Mouse (Mus musculus) neural tube, embryonic 12.5 days (tissue): ENCODE measurements around the gene Vstm5. TPM values are rescaled to one million over a fixed set of nuclear protein-coding genes. Genes with fewer than 3 reads are reported as not detected.
A peak's percentile ranks its signal among the peaks of the same experiment; 100 is the strongest.
"Not testable (repeated sequence)": the region's sequence is repeated elsewhere in the genome, so short reads cannot be mapped to it uniquely, and the experiment has no call there.

Experiments used
- ATAC-seq: fragments of 200-750 bp; cut with Nextera tagmentation; 2 replicates; pipeline ENCODE4 v1.8.0; 2017; ENCODE audit warnings: low read depth, mild to moderate bottlenecking, moderate TSS enrichment, moderate library complexity; ENCODE audit not compliant: low FRiP score
- H3K27ac ChIP-seq: fragments of 300-500 bp; sonication (generic); 2 replicates; pipeline ENCODE4 v1.5.1; 2016
- H3K27me3 ChIP-seq: fragments of 300-500 bp; sonication (generic); replicated peaks from 2 replicates; pipeline ENCODE4 v1.6.1; 2016; ENCODE audit warnings: mild to moderate bottlenecking
- H3K36me3 ChIP-seq: fragments of 300-500 bp; sonication (generic); 2 replicates; pipeline ENCODE4 v1.6.1; 2016; ENCODE audit warnings: mild to moderate bottlenecking
- H3K4me1 ChIP-seq: fragments of 300-500 bp; sonication (generic); 2 replicates; pipeline ENCODE4 v1.6.1; 2016
- H3K4me2 ChIP-seq: fragments of 300-500 bp; sonication (generic); replicated peaks from 2 replicates; pipeline ENCODE4 v1.6.1; 2016; ENCODE audit warnings: mild to moderate bottlenecking
- H3K4me3 ChIP-seq: fragments of 300-500 bp; sonication (generic); 2 replicates; pipeline ENCODE4 v1.5.1; 2016
- H3K9ac ChIP-seq: fragments of 300-500 bp; sonication (generic); 2 replicates; pipeline ENCODE4 v1.6.1; 2016; ENCODE audit warnings: mild to moderate bottlenecking
- H3K9me3 ChIP-seq: fragments of 300-500 bp; sonication (generic); 2 replicates; pipeline ENCODE4 v1.6.1; 2016; ENCODE audit warnings: mild to moderate bottlenecking
- WGBS: fragments of 180-500 bp; shearing (Covaris S2); methylation state at CpG from one replicate; pipeline ENCODE4 v1.1.7; 2016; 5-methylcytosine and 5-hydroxymethylcytosine counted together
- polyA plus RNA-seq: library from polyadenylated mRNA; unstranded; fragments of >200 nt; fragmentation: Nextera tagmentation; extraction: Ambion mirVana; gene quantifications from 2 replicates; pipeline ENCODE4 v1.2.1, GENCODE M21; 2016

Gene Vstm5
- polyA plus RNA-seq, 1 experiment from 2014 or later = 8.4 TPM

- Histone ChIP-seq H3K4me2 (no peak overlapping the region), H3K9me3 (no peaks in the 10 kb centered on the region), H3K27ac (no peak overlapping the region), H3K4me3 (no peak overlapping the region), H3K4me1 (no peaks in the 10 kb centered on the region), H3K27me3 (no peaks in the 10 kb centered on the region), H3K9ac (no peak overlapping the region), H3K36me3 (no peaks in the 10 kb centered on the region)
- no peak for ATAC-seq
- WGBS = 70% methylated on average over 6 of the region's 6 CpGs
These were observed 62.6 kb downstream of the Vstm5 start for GRCm38 (mm10) chr9:15301399-15301798.

GRCm38 (mm10) chr9:15302006-15302405 is 63.2 kb downstream of the Vstm5 start:
- H3K4me2 ChIP-seq, H3K27ac ChIP-seq, H3K36me3 ChIP-seq, H3K9me3 ChIP-seq, H3K4me1 ChIP-seq, ATAC-seq, H3K27me3 ChIP-seq, H3K9ac ChIP-seq, H3K4me3 ChIP-seq: not testable (repeated sequence)
- WGBS = 81% methylated on average over 6 of the region's 6 CpGs

- Histone ChIP-seq H3K9me3 (no peaks in the 10 kb centered on the region), H3K4me2 (no peak overlapping the region), H3K9ac (no peak overlapping the region), H3K27me3 (no peaks in the 10 kb centered on the region), H3K36me3 (no peaks in the 10 kb centered on the region), H3K4me1 (peaks cover 12% of the 10 kb centered on the region), H3K4me3 (no peak overlapping the region), H3K27ac (no peak overlapping the region)
- ATAC-seq = no peak
- WGBS = 84% methylated on average over 2 of the region's 2 CpGs
These were observed 64.0 kb downstream of the Vstm5 start for GRCm38 (mm10) chr9:15302881-15303280.

GRCm38 (mm10) chr9:15305503-15306397 is 66.9 kb downstream of the Vstm5 start, which contains the start of gene Taf1d:
Gene Taf1d (plus strand): TSS chr9:15306214.
- whole genome bisulfite sequencing = 15% methylated on average over 45 of the region's 45 CpGs
- H3K9ac ChIP-seq = peak within 1 kb of the TSS; percentile 95
- H3K27me3 ChIP-seq = no peaks in the 10 kb centered on the region
- H3K9me3 ChIP-seq = no peaks in the 10 kb centered on the region
- H3K4me1 ChIP-seq = peaks cover 20% of the 10 kb centered on the region
- peak; percentile 98 for ATAC-seq
- H3K4me2 ChIP-seq = peak within 1 kb of the TSS; percentile 82
- peak within 1 kb of the TSS; percentile 75 for H3K27ac ChIP-seq
- H3K36me3 ChIP-seq = peaks cover 23% of the 10 kb centered on the region
- peak within 1 kb of the TSS; percentile 82 for H3K4me3 ChIP-seq

GRCm38 (mm10) chr9:15306398-15307119 is 67.7 kb downstream of the Vstm5 start, which contains the start of gene 4931406C07Rik:
Gene 4931406C07Rik (minus strand): TSS chr9:15306448.
- Histone ChIP-seq H3K9me3 (no peaks in the 10 kb centered on the region), H3K4me2 (peak within 1 kb of the TSS; percentile 82), H3K27ac (peak within 1 kb of the TSS; percentile 75), H3K36me3 (peaks cover 26% of the 10 kb centered on the region), H3K4me1 (peaks cover 20% of the 10 kb centered on the region), H3K4me3 (peak within 1 kb of the TSS; percentile 82), H3K27me3 (no peaks in the 10 kb centered on the region), H3K9ac (peak within 1 kb of the TSS; percentile 95)
- under 1% methylated on average over 35 of the region's 35 CpGs for WGBS
- peak; percentile 89 for ATAC-seq

- H3K9ac ChIP-seq = peak overlapping the region; percentile 95
- WGBS = 12% methylated on average over 6 of the region's 6 CpGs
- peaks cover 20% of the 10 kb centered on the region for H3K4me1 ChIP-seq
- no peaks in the 10 kb centered on the region for H3K9me3 ChIP-seq
- no peaks in the 10 kb centered on the region for H3K27me3 ChIP-seq
- peaks cover 33% of the 10 kb centered on the region for H3K36me3 ChIP-seq
- no peak overlapping the region for H3K27ac ChIP-seq
- no peak for ATAC-seq
- peak overlapping the region; percentile 82 for H3K4me3 ChIP-seq
- H3K4me2 ChIP-seq = peak overlapping the region; percentile 82
These were observed 68.4 kb downstream of the Vstm5 start for GRCm38 (mm10) chr9:15307257-15307656.

GRCm38 (mm10) chr9:15308254-15308653 is 69.4 kb downstream of the Vstm5 start:
- H3K9ac ChIP-seq = no peak overlapping the region
- H3K4me3 ChIP-seq = no peak overlapping the region
- H3K4me1 ChIP-seq = peaks cover 20% of the 10 kb centered on the region
- 0 out of 2 replicates have a peak overlapping the region, but pooled peaks have one; percentile 16 for H3K4me2 ChIP-seq
- H3K27ac ChIP-seq = no peak overlapping the region
- no peaks in the 10 kb centered on the region for H3K27me3 ChIP-seq
- no peak for ATAC-seq
- WGBS = 68% methylated on average over 2 of the region's 2 CpGs
- H3K9me3 ChIP-seq = no peaks in the 10 kb centered on the region
- peaks cover 39% of the 10 kb centered on the region for H3K36me3 ChIP-seq

Other genes with a start within 250 kb of the Vstm5 start
- gene Panx1, start 193.6 kb upstream of the Vstm5 start, polyA plus RNA-seq = 132 and 139 TPM in 2 replicates
- gene Hephl1, start 126.9 kb upstream of the Vstm5 start, polyA plus RNA-seq = not detected in 2 replicates
- gene Med17, start 40.9 kb downstream of the Vstm5 start, polyA plus RNA-seq = 43.4 and 46.7 TPM in 2 replicates
- gene Taf1d, start 67.2 kb downstream of the Vstm5 start, polyA plus RNA-seq = 59.1 and 59.3 TPM in 2 replicates
- 9.8 and 11.2 TPM in 2 replicates for gene 4931406C07Rik, start 67.4 kb downstream of the Vstm5 start, polyA plus RNA-seq
- gene Cep295, start 118.7 kb downstream of the Vstm5 start, polyA plus RNA-seq = 21.5 and 21.9 TPM in 2 replicates